Mouse (Mus musculus): Measurements from ENCODE around the gene Ttc23l. TPM values are rescaled to one million over a fixed set of nuclear protein-coding genes. Genes with fewer than 3 reads are reported as not detected.

The Ttc23l gene
- total and polyA plus RNA-seq, 3 experiments: not detected

DNA sequence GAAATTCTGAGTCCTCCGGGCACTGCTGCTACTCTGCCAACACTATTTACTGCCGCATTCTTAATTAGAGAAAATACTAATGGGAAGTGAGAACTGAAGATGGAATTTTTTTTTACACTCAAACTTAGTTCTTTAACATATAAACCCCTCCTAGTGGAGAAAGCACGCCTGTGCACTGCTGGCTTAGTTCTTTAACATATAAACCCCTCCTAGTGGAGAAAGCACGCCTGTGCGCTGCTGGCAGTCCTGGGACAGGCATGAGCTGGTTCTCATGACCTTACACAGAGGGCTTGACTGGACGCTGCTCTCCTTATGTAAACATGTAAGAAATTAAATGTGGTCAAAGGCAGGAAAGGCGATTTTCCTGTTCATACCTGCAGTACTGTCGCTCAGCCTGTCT lies 24.9 kb upstream of the Ttc23l start (continued):
- TF ChIP-seq JUND (IDR thresholded peaks at IDR 0.05; ENCODE audit: low read depth, low read length): no peak
- TF ChIP-seq GATA1 (IDR thresholded peaks at IDR 0.05; ENCODE audit: low read depth, low read length): no peak
- TF ChIP-seq MEF2A (IDR thresholded peaks at IDR 0.05; ENCODE audit: extremely low read depth, insufficient replicate concordance, low read depth, low read length, poor library complexity, severe bottlenecking): no peak
- TF ChIP-seq ZC3H11A (IDR thresholded peaks at IDR 0.05; ENCODE audit: low read depth, low read length): peak; percentile 52
- 0 out of 2 replicates have a peak, but pooled peaks have one; percentile 20 for TF ChIP-seq MAX (IDR thresholded peaks at IDR 0.05; ENCODE audit: low read length)
- TF ChIP-seq GABPA (IDR thresholded peaks at IDR 0.05; ENCODE audit: low read depth, low read length): no peak
- peak; percentile 57 to 98 (median 67) for TF ChIP-seq CTCF (IDR thresholded peaks at IDR 0.05 in 2 of 3, conservative IDR thresholded peaks at IDR 0.05 in 1 of 3; ENCODE audit: control insufficient read depth in 1 of 3, insufficient read depth in 1 of 3, low read depth in 2 of 3, low read length in 3 of 3, poor library complexity in 1 of 3, severe bottlenecking in 1 of 3)
- no peak for TF ChIP-seq ZKSCAN1 (IDR thresholded peaks at IDR 0.05; ENCODE audit: low read depth, low read length)
- no peak for TF ChIP-seq MYB (IDR thresholded peaks at IDR 0.05; ENCODE audit: low read depth, low read length)
- TF ChIP-seq BHLHE40 (IDR thresholded peaks at IDR 0.05; ENCODE audit: borderline replicate concordance, low read depth, low read length): no peak
- no peak for TF ChIP-seq POLR2AphosphoS2 (IDR thresholded peaks at IDR 0.05; ENCODE audit: low read length)

DNA sequence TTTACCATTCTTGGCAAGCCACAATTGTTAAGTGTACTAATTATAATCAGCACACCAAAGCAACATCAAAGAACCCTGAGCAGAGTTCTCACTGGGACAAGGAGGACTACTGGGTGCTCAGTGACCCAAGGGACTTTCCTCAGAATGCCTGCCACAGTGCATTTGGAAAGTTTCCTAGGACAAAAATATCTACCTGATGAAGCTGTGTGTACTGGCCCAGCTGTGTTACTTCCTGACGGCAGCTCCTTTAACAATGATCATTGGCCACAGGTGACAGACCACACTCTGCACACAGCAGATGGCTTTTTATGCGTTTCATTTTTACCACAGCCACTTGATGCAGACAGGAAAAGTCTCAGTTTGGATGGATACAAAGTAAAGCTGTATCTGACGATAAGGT lies 20.7 kb upstream of the Ttc23l start:
- Histone ChIP-seq H3K9me3 (replicated peaks; ENCODE audit: insufficient read depth, low read length) (no peaks in the 10 kb centered on the region), H3K4me1 (ENCODE audit: control insufficient read depth in 1 of 2, insufficient read depth in 2 of 2, low read length in 2 of 2) (no peaks in the 10 kb centered on the region), H3K27ac (ENCODE audit: control insufficient read depth, low read depth, low read length) (no peak overlapping the region), H3K9ac (ENCODE audit: control insufficient read depth, low read depth, low read length, poor library complexity, severe bottlenecking) (no peak overlapping the region), H3K36me3 (ENCODE audit: control insufficient read depth in 1 of 2, insufficient read depth in 2 of 2, low read length in 2 of 2) (peaks cover 0 to 2% of the 10 kb centered on the region in 2 experiments; a peak in 1 of 4 replicates), H3K4me3 (ENCODE audit: control insufficient read depth in 1 of 2, insufficient read depth in 1 of 2, low read depth in 2 of 2, low read length in 2 of 2) (no peak overlapping the region), H3K27me3 (ENCODE audit: control insufficient read depth in 1 of 2, insufficient read depth in 2 of 2, low read length in 2 of 2) (no peaks in the 10 kb centered on the region; a peak in 1 of 4 replicates), H3K79me2 (ENCODE audit: control insufficient read depth, insufficient read depth, low read length, poor library complexity) (no peaks in the 10 kb centered on the region)
- DNase-seq (ENCODE audit: low read depth, low spot score): no peak
- TF ChIP-seq POLR2A (IDR thresholded peaks at IDR 0.05; ENCODE audit: control insufficient read depth in 1 of 2, insufficient read depth in 1 of 2, low read depth in 1 of 2, low read length in 2 of 2, poor library complexity in 1 of 2) (no peak), ZNF384 (IDR thresholded peaks at IDR 0.05; ENCODE audit: low read depth, low read length) (no peak), ZKSCAN1 (IDR thresholded peaks at IDR 0.05; ENCODE audit: low read depth, low read length) (no peak), HCFC1 (IDR thresholded peaks at IDR 0.05; ENCODE audit: low read depth, low read length) (no peak), ZC3H11A (IDR thresholded peaks at IDR 0.05; ENCODE audit: low read depth, low read length) (no peak), SMC3 (IDR thresholded peaks at IDR 0.05; ENCODE audit: low read depth, low read length) (no peak), RCOR1 (IDR thresholded peaks at IDR 0.05; ENCODE audit: low read depth, low read length) (no peak)

DNA sequence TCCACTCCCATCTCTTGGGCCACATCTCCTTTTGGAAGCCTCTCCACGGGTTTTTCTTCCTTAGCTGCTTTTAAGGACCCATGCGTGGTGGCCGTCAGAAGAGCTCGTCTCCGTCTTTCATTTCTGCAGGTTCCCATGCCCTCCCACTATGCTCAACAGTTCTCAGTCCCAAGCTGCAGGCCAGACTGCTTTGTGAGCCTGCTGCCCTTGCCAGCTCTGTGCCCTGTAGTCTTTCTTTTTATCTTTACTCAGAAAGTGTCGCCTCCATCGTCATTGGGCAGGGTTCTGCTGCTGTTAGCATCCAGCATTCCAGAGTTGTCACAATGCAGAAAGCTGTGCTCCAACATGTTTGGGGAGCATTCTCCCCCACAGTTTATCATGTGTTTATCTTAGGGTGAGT lies 8.0 kb upstream of the Ttc23l start:
- Histone ChIP-seq H3K27ac (ENCODE audit: control insufficient read depth, low read depth, low read length) (no peak overlapping the region), H3K79me2 (ENCODE audit: control insufficient read depth, insufficient read depth, low read length, poor library complexity) (no peaks in the 10 kb centered on the region), H3K4me1 (ENCODE audit: control insufficient read depth in 1 of 2, insufficient read depth in 2 of 2, low read length in 2 of 2) (no peaks in the 10 kb centered on the region), H3K4me3 (ENCODE audit: control insufficient read depth in 1 of 2, insufficient read depth in 1 of 2, low read depth in 2 of 2, low read length in 2 of 2) (no peak overlapping the region), H3K36me3 (ENCODE audit: control insufficient read depth in 1 of 2, insufficient read depth in 2 of 2, low read length in 2 of 2) (no peaks in the 10 kb centered on the region), H3K9ac (ENCODE audit: control insufficient read depth, low read depth, low read length, poor library complexity, severe bottlenecking) (no peak overlapping the region), H3K27me3 (ENCODE audit: control insufficient read depth in 1 of 2, insufficient read depth in 2 of 2, low read length in 2 of 2) (peaks cover 0 to 8% of the 10 kb centered on the region in 2 experiments; a peak in 2 of 4 replicates), H3K9me3 (replicated peaks; ENCODE audit: insufficient read depth, low read length) (no peaks in the 10 kb centered on the region)
- TF ChIP-seq JUND (IDR thresholded peaks at IDR 0.05; ENCODE audit: low read depth, low read length) (no peak), MXI1 (IDR thresholded peaks at IDR 0.05; ENCODE audit: low read depth, low read length) (no peak), ETS1 (IDR thresholded peaks at IDR 0.05; ENCODE audit: low read depth, low read length) (no peak), RAD21 (IDR thresholded peaks at IDR 0.05; ENCODE audit: low read depth, low read length) (no peak), MYC (IDR thresholded peaks at IDR 0.05; ENCODE audit: low read depth, low read length) (no peak), NELFE (IDR thresholded peaks at IDR 0.05; ENCODE audit: low read depth, low read length) (no peak), BHLHE40 (IDR thresholded peaks at IDR 0.05; ENCODE audit: borderline replicate concordance, low read depth, low read length) (no peak), CTCF (IDR thresholded peaks at IDR 0.05 in 2 of 3, conservative IDR thresholded peaks at IDR 0.05 in 1 of 3; ENCODE audit: control insufficient read depth in 1 of 3, insufficient read depth in 1 of 3, low read depth in 2 of 3, low read length in 3 of 3, poor library complexity in 1 of 3, severe bottlenecking in 1 of 3) (no peak), NRF1 (IDR thresholded peaks at IDR 0.05; ENCODE audit: insufficient read depth, low read depth, low read length, poor library complexity, severe bottlenecking) (no peak), USF2 (IDR thresholded peaks at IDR 0.05; ENCODE audit: borderline replicate concordance in 1 of 2, insufficient read depth in 1 of 2, low read depth in 1 of 2, low read length in 2 of 2) (no peak), MAFK (IDR thresholded peaks at IDR 0.05; ENCODE audit: borderline replicate concordance, low read depth, low read length) (no peak), RCOR1 (IDR thresholded peaks at IDR 0.05; ENCODE audit: low read depth, low read length) (no peak), ZNF384 (IDR thresholded peaks at IDR 0.05; ENCODE audit: low read depth, low read length) (no peak), ZKSCAN1 (IDR thresholded peaks at IDR 0.05; ENCODE audit: low read depth, low read length) (no peak), POLR2AphosphoS2 (IDR thresholded peaks at IDR 0.05; ENCODE audit: low read length) (no peak), POLR2A (IDR thresholded peaks at IDR 0.05; ENCODE audit: control insufficient read depth in 1 of 2, insufficient read depth in 1 of 2, low read depth in 1 of 2, low read length in 2 of 2, poor library complexity in 1 of 2) (no peak), UBTF (IDR thresholded peaks at IDR 0.05; ENCODE audit: borderline replicate concordance, insufficient read depth, low read depth, low read length) (no peak)
- no peak for DNase-seq (ENCODE audit: low read depth, low spot score)

Data from MEL (cell line).